Mouse (Mus musculus): ENCODE results near the gene Gm20388. TPM values are rescaled to one million over a fixed set of nuclear protein-coding genes. Genes with fewer than 3 reads are reported as not detected.

Gm20388 gene
- polyA plus RNA-seq, 1 experiment from 2014 or later = not detected

DNA sequence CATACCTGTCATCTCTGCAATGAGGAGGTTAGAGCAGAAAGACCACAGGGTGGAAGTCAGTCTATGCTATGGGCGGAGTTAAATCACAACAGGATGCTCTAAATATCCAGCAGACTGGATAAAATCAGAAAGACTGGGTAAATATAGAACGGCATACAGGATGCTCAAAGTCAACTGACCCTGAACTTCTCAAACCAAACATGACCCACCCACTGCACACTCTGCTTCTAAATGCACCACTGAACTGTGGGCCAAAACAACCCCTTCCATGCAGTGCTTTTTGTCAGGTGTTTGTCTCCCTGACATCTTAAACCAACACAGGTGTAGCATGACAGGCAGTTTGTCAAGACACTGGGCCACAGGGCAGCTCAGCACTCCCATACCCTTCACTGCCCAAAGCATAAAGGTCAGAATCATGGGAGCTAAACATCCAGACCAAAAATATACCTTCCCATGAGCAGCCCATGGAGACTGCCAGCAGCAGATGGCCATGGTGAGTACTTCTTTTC lies 3027.0 kb downstream of the Gm20388 start:
- WGBS (ENCODE audit: insufficient replicate concordance) = 58% methylated on average over 2 of the region's 2 CpGs
- H3K27ac ChIP-seq = no peak overlapping the region
- H3K4me1 ChIP-seq = peaks cover 85% of the 10 kb centered on the region
- H3K4me2 ChIP-seq = no peak overlapping the region
- peaks cover 11% of the 10 kb centered on the region; the same call in 1 of the 2 replicates for H3K36me3 ChIP-seq
- no peaks in the 10 kb centered on the region for H3K9me3 ChIP-seq (replicated peaks)
- no peaks in the 10 kb centered on the region for H3K27me3 ChIP-seq (replicated peaks)
- no peak overlapping the region for H3K4me3 ChIP-seq
- H3K9ac ChIP-seq = no peak overlapping the region
- ATAC-seq = 0 out of 2 replicates have a peak, but pooled peaks have one; percentile 9

DNA sequence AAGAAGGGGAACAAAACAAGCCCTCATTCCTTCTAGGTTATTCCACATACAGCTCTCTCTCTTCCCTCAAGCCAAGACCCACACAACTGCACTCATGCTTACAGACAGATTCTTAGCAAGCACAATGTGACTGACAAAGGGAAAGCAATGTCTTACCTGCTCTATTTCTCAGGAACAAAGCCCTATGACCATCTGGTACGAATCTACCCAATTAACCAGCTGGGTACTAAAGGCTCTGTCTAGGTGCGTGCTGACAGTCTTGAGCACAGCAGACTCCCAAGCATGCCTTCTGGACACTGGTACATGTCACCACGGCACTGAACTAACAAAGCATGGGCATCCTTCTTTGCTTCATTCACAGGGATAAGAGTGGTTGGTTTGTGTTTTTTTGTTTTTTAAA lies 3027.5 kb downstream of the Gm20388 start:
- H3K27ac ChIP-seq = no peak overlapping the region
- H3K9me3 ChIP-seq (replicated peaks) = no peaks in the 10 kb centered on the region
- WGBS (ENCODE audit: insufficient replicate concordance) = 80% methylated on average over 3 of the region's 3 CpGs
- no peak overlapping the region for H3K4me2 ChIP-seq
- ATAC-seq = no peak
- no peaks in the 10 kb centered on the region for H3K27me3 ChIP-seq (replicated peaks)
- H3K4me3 ChIP-seq = no peak overlapping the region
- H3K9ac ChIP-seq = no peak overlapping the region
- H3K36me3 ChIP-seq = peaks cover 10% of the 10 kb centered on the region; the same call in 1 of the 2 replicates
- H3K4me1 ChIP-seq = peaks cover 79% of the 10 kb centered on the region

DNA sequence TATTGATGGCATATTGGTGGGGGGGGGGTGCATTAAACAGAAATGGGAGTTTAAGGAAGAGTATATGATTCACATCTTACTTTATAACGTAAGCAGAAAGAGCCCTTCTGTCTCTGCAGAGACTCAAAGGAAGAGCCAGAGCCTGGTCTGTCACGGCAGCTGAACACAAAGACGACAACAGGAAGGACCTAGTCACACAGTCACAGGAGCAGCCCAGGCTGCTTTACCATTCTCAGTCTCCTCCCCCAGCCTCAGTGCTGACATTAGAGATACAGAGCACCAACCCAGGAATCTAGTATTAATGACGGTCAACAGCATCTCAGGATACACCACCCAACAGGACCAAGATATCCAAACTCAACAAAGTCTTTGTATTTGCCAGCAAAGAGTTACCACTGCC lies 3027.9 kb downstream of the Gm20388 start:
- peaks cover 5% of the 10 kb centered on the region; the same call in 1 of the 2 replicates for H3K36me3 ChIP-seq
- H3K27ac ChIP-seq = no peak overlapping the region
- H3K9me3 ChIP-seq (replicated peaks) = no peaks in the 10 kb centered on the region
- H3K27me3 ChIP-seq (replicated peaks) = no peaks in the 10 kb centered on the region
- ATAC-seq = no peak
- 35% methylated on average over 4 of the region's 4 CpGs for WGBS (ENCODE audit: insufficient replicate concordance)
- H3K4me3 ChIP-seq = no peak overlapping the region
- H3K4me2 ChIP-seq = no peak overlapping the region
- peaks cover 79% of the 10 kb centered on the region for H3K4me1 ChIP-seq
- no peak overlapping the region for H3K9ac ChIP-seq

DNA sequence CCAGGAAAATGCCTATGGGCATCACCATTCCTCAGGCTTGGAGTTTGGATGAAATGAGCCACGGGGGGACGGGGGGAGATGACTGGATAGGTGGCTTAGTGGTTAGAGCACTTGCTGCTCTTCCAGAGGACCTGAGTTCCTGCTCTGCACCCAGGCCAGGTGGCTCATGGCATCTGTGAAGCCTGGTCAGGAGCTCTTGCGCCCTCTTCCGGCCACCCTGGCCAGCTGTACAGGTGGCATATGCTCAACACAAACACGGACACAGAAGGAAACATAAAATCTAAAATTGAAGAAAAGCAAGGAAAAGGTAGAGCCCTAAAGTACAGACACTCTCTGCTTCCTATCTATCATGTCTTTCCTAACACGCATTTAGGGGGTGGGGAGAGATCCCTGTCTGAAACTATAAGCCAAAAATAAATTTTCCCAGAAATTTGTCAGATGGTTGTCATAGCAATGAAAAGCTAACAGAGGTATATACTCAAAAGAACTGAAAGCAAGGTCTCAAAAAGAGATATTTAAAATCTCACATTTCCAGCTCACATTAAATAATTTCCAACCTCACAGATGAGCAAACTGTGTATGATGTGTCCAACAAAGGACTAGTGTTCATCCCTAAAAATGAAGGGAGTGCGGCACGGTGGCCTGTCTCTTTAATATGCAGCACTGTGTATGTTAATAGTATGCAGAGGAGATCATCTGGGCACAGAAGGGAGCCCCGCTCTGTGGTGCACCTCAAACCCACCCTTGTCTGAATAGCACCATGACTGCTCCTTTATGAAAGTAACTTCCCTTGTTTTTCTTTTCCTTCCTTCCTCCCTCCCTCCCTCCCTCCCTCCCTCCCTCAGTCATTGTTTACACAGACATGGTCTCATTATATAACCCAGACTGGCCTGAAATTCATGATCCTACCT lies 3032.4 kb downstream of the Gm20388 start:
- Histone ChIP-seq H3K27ac (no peak overlapping the region), H3K4me1 (peaks cover 55% of the 10 kb centered on the region), H3K9me3 (replicated peaks) (no peaks in the 10 kb centered on the region), H3K27me3 (replicated peaks) (no peaks in the 10 kb centered on the region), H3K4me3 (no peak overlapping the region), H3K36me3 (0 out of 2 replicates have a peak, but pooled peaks cover 4% of the 10 kb centered on the region), H3K9ac (no peak overlapping the region), H3K4me2 (no peak overlapping the region)
- ATAC-seq = no peak
- 74% methylated on average over 9 of the region's 9 CpGs for WGBS (ENCODE audit: insufficient replicate concordance)

DNA sequence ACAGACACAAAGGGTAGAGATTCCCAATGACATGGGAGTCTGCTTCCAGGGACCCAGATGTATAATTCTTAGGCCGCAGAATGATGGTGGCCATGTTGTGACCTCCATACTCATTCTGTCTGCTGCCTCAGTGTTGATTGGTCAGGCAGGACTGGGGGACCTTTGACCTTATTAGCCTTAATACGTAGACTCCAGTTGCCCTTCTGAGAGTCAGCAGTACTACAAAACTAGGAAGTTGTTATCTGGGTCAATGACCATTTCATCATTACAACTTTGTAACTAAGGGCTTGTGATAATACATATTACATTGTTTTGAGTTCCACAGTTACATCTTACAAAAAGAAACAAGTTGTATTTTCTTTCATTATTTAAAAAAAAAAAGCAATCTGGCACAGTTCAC lies 3035.1 kb downstream of the Gm20388 start:
- H3K4me3 ChIP-seq = no peak overlapping the region
- 74% methylated on average over 2 of the region's 2 CpGs for WGBS (ENCODE audit: insufficient replicate concordance)
- H3K9me3 ChIP-seq (replicated peaks) = no peaks in the 10 kb centered on the region
- no peak overlapping the region for H3K27ac ChIP-seq
- no peak overlapping the region for H3K9ac ChIP-seq
- no peak for ATAC-seq
- H3K4me1 ChIP-seq = peaks cover 45% of the 10 kb centered on the region
- no peaks in the 10 kb centered on the region for H3K27me3 ChIP-seq (replicated peaks)
- 0 out of 2 replicates have a peak, but pooled peaks cover 4% of the 10 kb centered on the region for H3K36me3 ChIP-seq
- no peak overlapping the region for H3K4me2 ChIP-seq

DNA sequence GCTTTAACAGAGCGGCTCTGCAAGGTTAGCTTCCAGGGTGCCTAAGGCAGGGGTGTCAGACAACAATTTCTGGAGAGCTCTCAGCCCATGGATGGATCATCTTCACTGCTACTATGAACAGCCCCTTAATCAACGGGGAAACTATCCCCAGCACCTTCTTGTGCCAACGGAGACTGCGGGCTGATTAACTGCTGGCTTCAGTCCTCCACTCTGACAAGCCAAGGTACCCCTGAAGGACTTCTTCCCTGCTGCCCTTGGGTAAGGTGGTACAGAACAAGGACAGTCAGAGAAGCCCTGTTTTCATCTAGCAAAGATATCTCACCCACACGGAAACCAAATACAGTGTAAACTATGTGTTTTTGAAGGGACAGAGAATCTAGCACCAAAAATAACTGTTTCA lies 3039.1 kb downstream of the Gm20388 start:
- no peaks in the 10 kb centered on the region for H3K36me3 ChIP-seq
- no peaks in the 10 kb centered on the region for H3K27me3 ChIP-seq (replicated peaks)
- H3K27ac ChIP-seq = no peak overlapping the region
- ATAC-seq = no peak
- H3K4me1 ChIP-seq = peaks cover 67% of the 10 kb centered on the region
- no peaks in the 10 kb centered on the region for H3K9me3 ChIP-seq (replicated peaks)
- H3K4me3 ChIP-seq = no peak overlapping the region
- H3K4me2 ChIP-seq = no peak overlapping the region
- WGBS (ENCODE audit: insufficient replicate concordance) = 78% methylated on average over 5 of the region's 5 CpGs
- no peak overlapping the region for H3K9ac ChIP-seq

DNA sequence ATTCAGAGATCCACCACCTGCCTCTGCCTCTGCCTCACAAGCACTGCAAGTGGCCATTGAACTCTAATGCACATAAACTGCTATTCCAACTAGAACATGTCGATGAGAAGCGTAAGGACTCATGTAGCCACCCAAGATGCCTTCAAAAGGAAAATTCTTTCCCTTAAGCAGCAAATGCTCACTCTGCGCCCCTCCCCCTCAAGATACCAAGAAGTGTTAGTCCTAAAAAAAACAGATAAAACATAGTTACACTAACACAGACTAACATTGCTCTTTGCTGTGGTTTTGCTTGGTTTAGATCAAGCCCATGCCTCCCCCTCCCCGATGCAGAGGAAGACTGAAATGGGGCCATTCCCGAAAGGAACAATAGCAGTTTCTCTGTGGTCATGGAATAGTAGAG lies 3040.8 kb downstream of the Gm20388 start:
- H3K9ac ChIP-seq = no peak overlapping the region
- no peak overlapping the region for H3K27ac ChIP-seq
- no peaks in the 10 kb centered on the region for H3K9me3 ChIP-seq (replicated peaks)
- WGBS (ENCODE audit: insufficient replicate concordance) = 77% methylated on average over 5 of the region's 5 CpGs
- no peak overlapping the region for H3K4me3 ChIP-seq
- no peak for ATAC-seq
- no peaks in the 10 kb centered on the region for H3K27me3 ChIP-seq (replicated peaks)
- H3K4me2 ChIP-seq = no peak overlapping the region
- peaks cover 76% of the 10 kb centered on the region for H3K4me1 ChIP-seq
- H3K36me3 ChIP-seq = no peaks in the 10 kb centered on the region

DNA sequence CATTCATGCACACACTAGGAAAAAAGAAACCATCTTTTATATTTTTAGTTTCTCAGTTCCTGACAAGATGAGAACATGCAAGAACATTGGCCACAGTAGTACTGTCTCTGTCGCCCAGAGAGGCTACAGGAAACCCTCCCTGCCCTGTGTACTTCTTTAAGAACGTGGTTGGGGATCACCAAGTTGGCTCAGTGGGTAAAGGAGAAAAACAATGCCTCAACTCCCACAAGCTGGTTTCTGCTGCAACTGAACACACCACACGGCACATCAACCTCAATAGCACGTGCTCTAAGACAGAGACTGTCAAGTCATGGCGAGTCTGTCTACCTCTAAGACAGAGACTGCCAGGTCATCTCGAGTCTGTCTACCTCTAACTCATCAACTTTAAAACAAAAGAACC lies 3042.4 kb downstream of the Gm20388 start:
- no peak overlapping the region for H3K4me3 ChIP-seq
- H3K4me1 ChIP-seq = peaks cover 85% of the 10 kb centered on the region
- no peak overlapping the region for H3K4me2 ChIP-seq
- ATAC-seq = no peak
- H3K9me3 ChIP-seq (replicated peaks) = no peaks in the 10 kb centered on the region
- no peaks in the 10 kb centered on the region for H3K36me3 ChIP-seq
- H3K27ac ChIP-seq = no peak overlapping the region
- WGBS (ENCODE audit: insufficient replicate concordance) = 51% methylated on average over 6 of the region's 6 CpGs
- no peaks in the 10 kb centered on the region for H3K27me3 ChIP-seq (replicated peaks)
- no peak overlapping the region for H3K9ac ChIP-seq

DNA sequence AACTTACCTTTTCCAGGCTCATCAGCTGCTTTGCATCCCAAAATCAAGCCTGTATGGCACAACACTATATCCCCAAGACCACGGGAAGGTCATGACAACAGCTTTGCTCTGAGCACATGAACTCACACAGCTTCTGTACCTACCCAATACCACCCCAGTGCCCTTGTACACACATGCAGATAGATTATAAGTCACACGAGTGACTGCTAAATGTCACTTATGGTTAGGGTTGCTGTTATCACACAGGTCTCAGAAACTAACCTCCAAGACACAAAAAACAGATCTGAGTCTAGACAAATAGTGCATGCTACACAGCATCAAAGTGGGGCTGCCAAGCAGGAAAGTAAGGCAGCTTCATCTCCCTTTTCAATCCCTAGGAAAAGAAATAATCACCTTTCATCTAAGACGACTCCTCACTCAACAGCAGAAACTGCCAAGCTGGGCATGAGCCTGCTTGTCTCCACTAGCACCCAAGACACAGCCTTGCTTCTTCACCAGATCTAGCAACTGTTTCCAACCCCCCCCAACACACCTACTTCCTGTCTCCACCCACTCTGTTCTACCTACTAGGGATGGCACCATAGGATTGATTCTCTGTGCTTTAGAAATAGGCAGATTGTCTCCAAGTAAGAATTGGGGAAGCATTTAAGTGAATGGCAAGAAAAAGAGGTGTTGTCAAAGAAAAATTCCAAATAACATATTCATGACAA lies 3043.6 kb downstream of the Gm20388 start:
- peaks cover 93% of the 10 kb centered on the region for H3K4me1 ChIP-seq
- H3K27me3 ChIP-seq (replicated peaks) = no peaks in the 10 kb centered on the region
- H3K36me3 ChIP-seq = no peaks in the 10 kb centered on the region
- WGBS (ENCODE audit: insufficient replicate concordance) = 21% methylated on average over 3 of the region's 3 CpGs
- H3K9ac ChIP-seq = no peak overlapping the region
- H3K9me3 ChIP-seq (replicated peaks) = no peaks in the 10 kb centered on the region
- peak overlapping the region; percentile 1; the same call in 1 of the 2 replicates for H3K4me2 ChIP-seq
- H3K4me3 ChIP-seq = no peak overlapping the region
- H3K27ac ChIP-seq = peak overlapping the region; percentile 59
- ATAC-seq = no peak

DNA sequence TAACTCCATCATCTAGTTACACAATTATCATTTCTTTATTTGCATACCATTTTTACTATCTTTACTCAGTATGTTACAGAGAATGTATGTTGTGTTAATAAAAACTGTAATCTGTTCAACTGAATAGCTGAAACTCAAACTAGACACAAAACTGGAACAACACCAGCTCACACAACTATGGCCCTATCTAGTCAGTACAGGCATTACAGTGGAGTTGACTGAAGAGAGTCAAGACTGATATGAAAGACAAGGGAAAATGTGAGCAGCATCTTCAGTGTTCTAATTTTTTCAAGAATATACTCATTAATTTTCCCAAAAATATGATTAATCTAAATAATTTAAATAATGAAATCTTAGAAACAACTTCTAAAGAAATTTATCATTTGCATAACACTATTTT lies 3044.6 kb downstream of the Gm20388 start:
- Histone ChIP-seq H3K4me3 (no peak overlapping the region), H3K4me1 (peaks cover 93% of the 10 kb centered on the region), H3K27ac (no peak overlapping the region), H3K27me3 (replicated peaks) (no peaks in the 10 kb centered on the region), H3K36me3 (no peaks in the 10 kb centered on the region), H3K4me2 (no peak overlapping the region), H3K9me3 (replicated peaks) (no peaks in the 10 kb centered on the region), H3K9ac (no peak overlapping the region)
- ATAC-seq = no peak

DNA sequence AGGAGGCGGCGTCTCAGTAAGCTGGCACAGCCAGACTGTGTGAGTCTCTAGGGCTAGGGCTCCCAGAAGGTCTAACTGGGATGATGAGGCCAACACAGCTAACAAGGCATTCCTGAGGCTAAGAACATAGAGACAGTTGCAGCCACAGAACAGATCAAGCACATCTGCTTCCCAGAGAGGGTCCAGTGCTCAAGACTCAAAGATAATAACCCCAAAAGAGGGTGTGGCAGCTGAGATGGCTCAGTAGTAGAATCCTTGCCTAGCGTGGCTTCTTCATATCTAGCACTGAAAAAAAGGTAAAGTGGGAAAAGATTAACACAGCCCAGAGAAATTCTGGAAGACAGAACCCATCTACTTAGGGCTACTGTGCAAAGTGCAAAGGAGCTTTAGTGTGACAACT lies 3045.4 kb downstream of the Gm20388 start:
- WGBS (ENCODE audit: insufficient replicate concordance) = 50% methylated on average over 3 of the region's 3 CpGs
- no peak overlapping the region; the same call in 1 of the 2 replicates for H3K9ac ChIP-seq
- peak overlapping the region; percentile 54 for H3K27ac ChIP-seq
- H3K9me3 ChIP-seq (replicated peaks) = no peaks in the 10 kb centered on the region
- peak overlapping the region; percentile 39 for H3K4me2 ChIP-seq
- H3K27me3 ChIP-seq (replicated peaks) = no peaks in the 10 kb centered on the region
- no peak overlapping the region for H3K4me3 ChIP-seq
- no peaks in the 10 kb centered on the region for H3K36me3 ChIP-seq
- H3K4me1 ChIP-seq = peaks cover 95% of the 10 kb centered on the region
- peak; percentile 71 for ATAC-seq

DNA sequence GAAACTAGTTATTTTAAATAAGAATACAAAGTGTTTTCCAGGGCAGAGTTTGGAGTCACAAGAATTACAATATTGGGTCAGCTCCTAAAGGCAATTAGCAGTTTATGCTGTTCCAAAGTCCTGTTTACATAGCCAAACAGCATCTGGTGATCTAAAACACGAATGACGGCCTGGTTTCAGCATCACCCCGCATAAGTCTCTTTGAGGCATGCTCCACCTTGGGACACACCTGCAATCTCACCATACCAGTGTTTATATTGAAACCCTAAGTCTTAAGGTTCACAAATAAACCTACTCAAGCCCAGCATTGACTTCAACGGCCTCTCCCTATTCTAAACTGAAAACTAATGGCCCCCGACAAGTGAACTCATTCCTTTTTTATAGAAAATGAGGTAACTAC lies 3049.7 kb downstream of the Gm20388 start:
- no peak overlapping the region for H3K9ac ChIP-seq
- no peaks in the 10 kb centered on the region for H3K9me3 ChIP-seq (replicated peaks)
- no peak for ATAC-seq
- H3K36me3 ChIP-seq = 0 out of 2 replicates have a peak, but pooled peaks cover 7% of the 10 kb centered on the region
- no peak overlapping the region for H3K4me3 ChIP-seq
- peak overlapping the region; percentile 63 for H3K27ac ChIP-seq
- H3K27me3 ChIP-seq (replicated peaks) = no peaks in the 10 kb centered on the region
- WGBS (ENCODE audit: insufficient replicate concordance) = 68% methylated on average over 5 of the region's 5 CpGs
- peak overlapping the region; percentile 48 for H3K4me2 ChIP-seq
- peaks cover 94% of the 10 kb centered on the region for H3K4me1 ChIP-seq

All from liver, embryonic 12.5 days (tissue).